In the genomic region with DNA sequence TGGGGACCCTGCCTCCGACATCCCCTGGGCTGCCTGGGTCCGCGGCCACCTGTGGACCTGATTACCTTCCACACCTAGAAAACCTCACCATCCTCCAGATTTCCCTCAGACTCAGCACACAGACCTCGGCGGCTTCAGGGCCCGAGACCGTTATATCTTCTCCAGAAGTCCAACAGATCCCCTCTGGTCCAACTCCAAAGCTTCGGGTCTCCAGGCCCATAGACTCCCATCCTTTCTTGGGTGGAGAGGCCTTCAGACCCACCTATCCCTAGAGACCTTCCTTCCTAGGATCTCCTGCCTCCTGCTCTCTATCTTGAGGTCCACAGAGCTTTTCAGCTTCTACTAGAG, we compare ENCODE assay signal across 9 mouse cellular contexts. TPM values are rescaled to one million over a fixed set of nuclear protein-coding genes. Genes with fewer than 3 reads are reported as not detected.
DNase-seq lines count a peak whose midpoint lies in the region; ATAC-seq and TF ChIP-seq lines count a peak whose summit lies in the region.
"Had no signal": no experiment of that assay in that cellular context is flagged by ENCODE, and none has a peak within 500 bp of the region (broad histone marks: within the 10 kb centered on the region; RNA-seq: fewer than 3 reads in every experiment).

No protein-coding gene starts in this region.

- no peaks in the 10 kb centered on the region for H3K36me3 ChIP-seq in liver, adult 2 months (ENCODE audit: control insufficient read depth, insufficient read depth, low read length)
- no peaks in the 10 kb centered on the region for H3K36me3 ChIP-seq in embryonic facial prominence, embryonic 10.5 days (replicated peaks)
- no peaks in the 10 kb centered on the region for H3K36me3 ChIP-seq in intestine, embryonic 14.5 days (ENCODE audit: control insufficient read depth, insufficient read depth, low read length)
- no peaks in the 10 kb centered on the region for H3K36me3 ChIP-seq in neural tube, embryonic 12.5 days

- no peak for ATAC-seq in intestine, embryonic 14.5 days (replicated peaks; ENCODE audit: low FRiP score, low TSS enrichment, low read depth)
- ATAC-seq in neural tube, embryonic 12.5 days (ENCODE audit: low FRiP score, low read depth): no peak; the same call in 1 of the 2 replicates
- ATAC-seq in monocyte, adult 5-6 weeks (replicated peaks; ENCODE audit: insufficient number of reproducible peaks, low FRiP score, low TSS enrichment, poor library complexity, severe bottlenecking): no peak

- H3K79me2 ChIP-seq in liver, adult 2 months (ENCODE audit: control insufficient read depth, insufficient read depth, low read length): no peaks in the 10 kb centered on the region

- no peak for TF ChIP-seq POLR2A in liver, adult 2 months (IDR thresholded peaks at IDR 0.05; ENCODE audit: extremely low read depth, insufficient read depth, low read length)

- H3K9ac ChIP-seq in liver, adult 2 months (ENCODE audit: low read depth, low read length): peak overlapping the region; percentile 70
- H3K9ac ChIP-seq in intestine, embryonic 14.5 days (ENCODE audit: low read length): peak overlapping the region; percentile 80
- H3K9ac ChIP-seq in neural tube, embryonic 12.5 days: peak overlapping the region; percentile 72

- H3K4me2 ChIP-seq in intestine, embryonic 14.5 days (ENCODE audit: low read length): peak overlapping the region; percentile 90
- peak overlapping the region; percentile 89 for H3K4me2 ChIP-seq in neural tube, embryonic 12.5 days (replicated peaks)

- peaks cover 3% of the 10 kb centered on the region; the same call in 1 of the 2 replicates for H3K9me3 ChIP-seq in embryonic facial prominence, embryonic 10.5 days
- H3K9me3 ChIP-seq in intestine, embryonic 14.5 days (ENCODE audit: control insufficient read depth, low read length): peaks cover 3% of the 10 kb centered on the region; the same call in 1 of the 2 replicates
- H3K9me3 ChIP-seq in neural tube, embryonic 12.5 days: peaks cover 3% of the 10 kb centered on the region; the same call in 1 of the 2 replicates

- H3K4me3 ChIP-seq in liver, adult 2 months (ENCODE audit: insufficient read depth, low read depth, low read length): peak overlapping the region; percentile 59
- H3K4me3 ChIP-seq in embryonic facial prominence, embryonic 10.5 days: peak overlapping the region; percentile 84
- H3K4me3 ChIP-seq in intestine, embryonic 14.5 days (ENCODE audit: low read depth, low read length): peak overlapping the region; percentile 72
- H3K4me3 ChIP-seq in neural tube, embryonic 12.5 days: peak overlapping the region; percentile 76

- no peak for TF ChIP-seq CTCF in liver, adult 2 months (IDR thresholded peaks at IDR 0.05; ENCODE audit: low read depth, low read length)

- WGBS in liver, adult 2 months: 5% methylated on average over 8 of the region's 8 CpGs
- 11% methylated on average over 8 of the region's 8 CpGs for WGBS in embryonic facial prominence, embryonic 10.5 days
- WGBS in intestine, embryonic 14.5 days: 5% methylated on average over 8 of the region's 8 CpGs
- WGBS in neural tube, embryonic 12.5 days: 3% methylated on average over 8 of the region's 8 CpGs

- H3K27ac ChIP-seq in liver, adult 2 months (replicated peaks; ENCODE audit: insufficient read depth, low read depth, low read length): no peak overlapping the region
- peak overlapping the region; percentile 87 for H3K27ac ChIP-seq in embryonic facial prominence, embryonic 10.5 days (replicated peaks)
- H3K27ac ChIP-seq in intestine, embryonic 14.5 days (ENCODE audit: low read depth): no peak overlapping the region
- no peak overlapping the region for H3K27ac ChIP-seq in neural tube, embryonic 12.5 days

- H3K27me3 ChIP-seq in liver, adult 2 months (ENCODE audit: control insufficient read depth, insufficient read depth, low read length): no peaks in the 10 kb centered on the region
- peaks cover 19% of the 10 kb centered on the region for H3K27me3 ChIP-seq in embryonic facial prominence, embryonic 10.5 days (replicated peaks; ENCODE audit: low read depth, poor library complexity, severe bottlenecking)
- no peaks in the 10 kb centered on the region for H3K27me3 ChIP-seq in intestine, embryonic 14.5 days (replicated peaks; ENCODE audit: control insufficient read depth, insufficient read depth, low read length)
- H3K27me3 ChIP-seq in neural tube, embryonic 12.5 days (replicated peaks): no peaks in the 10 kb centered on the region

- peaks cover 3% of the 10 kb centered on the region; the same call in 1 of the 2 replicates for H3K4me1 ChIP-seq in liver, adult 2 months (ENCODE audit: control insufficient read depth, insufficient read depth, low read length)
- H3K4me1 ChIP-seq in embryonic facial prominence, embryonic 10.5 days: peaks cover 24% of the 10 kb centered on the region
- peaks cover 21% of the 10 kb centered on the region for H3K4me1 ChIP-seq in intestine, embryonic 14.5 days (replicated peaks; ENCODE audit: control insufficient read depth, insufficient read depth, low read length)
- H3K4me1 ChIP-seq in neural tube, embryonic 12.5 days: peaks cover 20% of the 10 kb centered on the region

- DNase-seq in liver, adult 2 months (ENCODE audit: extremely low read depth, low read depth, low spot score): no peak
- no peak for DNase-seq in liver
- DNase-seq in embryonic facial prominence, embryonic 10.5 days (ENCODE audit: low spot score): no peak
- DNase-seq in intestine, embryonic 14.5 days (ENCODE audit: low spot score): no peak
- no peak for DNase-seq in ovary, postnatal 10 days (ENCODE audit: low spot score)
- no peak for DNase-seq in spleen, postnatal 10 days (ENCODE audit: low spot score in 2 of 2)

RNA-seq across cellular contexts. Expression of a gene that starts 8.6 kb away (rescaled TPM):
- 2.6 and 3.0 TPM in 2 replicates for total RNA-seq in liver, adult 2 months (2014; rRNA removed)
- polyA plus RNA-seq in liver, adult 2 months (2012; rRNA removed): 0.98 and 1.3 TPM in 2 replicates
- polyA plus RNA-seq in embryonic facial prominence, embryonic 10.5 days (2016; fragmentation: Nextera tagmentation; extraction: Ambion mirVana): 27.0 and 29.8 TPM in 2 replicates
- 32.6 and 35.1 TPM in 2 replicates for polyA plus RNA-seq in intestine, embryonic 14.5 days (2014; fragmentation: Nextera tagmentation; extraction: Ambion mirVana)
- 23.9 and 26.0 TPM in 2 replicates for polyA plus RNA-seq in neural tube, embryonic 12.5 days (2016; fragmentation: Nextera tagmentation; extraction: Ambion mirVana)
- 7.9 to 12.5 TPM (median 12.3 TPM) in 3 replicates for total RNA-seq in monocyte, adult 5-6 weeks (2017)

RNA-seq across cellular contexts. Expression of a gene that starts 20.4 kb away (rescaled TPM):
- total RNA-seq in liver, adult 2 months (2014; rRNA removed): not detected in 2 replicates
- polyA plus RNA-seq in liver, adult 2 months (2012; rRNA removed): not detected in 2 replicates
- polyA plus RNA-seq in embryonic facial prominence, embryonic 10.5 days (2016; fragmentation: Nextera tagmentation; extraction: Ambion mirVana): not detected in 2 replicates
- polyA plus RNA-seq in intestine, embryonic 14.5 days (2014; fragmentation: Nextera tagmentation; extraction: Ambion mirVana): 1.2 and 2.1 TPM in 2 replicates
- 0.53 and 0.61 TPM in 2 replicates for polyA plus RNA-seq in neural tube, embryonic 12.5 days (2016; fragmentation: Nextera tagmentation; extraction: Ambion mirVana)
- not detected in 3 replicates for total RNA-seq in monocyte, adult 5-6 weeks (2017)
- total RNA-seq: neutrophil, adult 5-6 weeks had no signal

RNA-seq across cellular contexts. Expression of a gene that starts 49.0 kb away (rescaled TPM):
- total RNA-seq in liver, adult 2 months (2014; rRNA removed): 9.8 and 11.3 TPM in 2 replicates
- polyA plus RNA-seq in liver, adult 2 months (2012; rRNA removed): 9.0 and 11.2 TPM in 2 replicates
- 8.3 and 9.3 TPM in 2 replicates for polyA plus RNA-seq in embryonic facial prominence, embryonic 10.5 days (2016; fragmentation: Nextera tagmentation; extraction: Ambion mirVana)
- 8.8 and 9.7 TPM in 2 replicates for polyA plus RNA-seq in intestine, embryonic 14.5 days (2014; fragmentation: Nextera tagmentation; extraction: Ambion mirVana)
- 28.6 and 35.3 TPM in 2 replicates for polyA plus RNA-seq in neural tube, embryonic 12.5 days (2016; fragmentation: Nextera tagmentation; extraction: Ambion mirVana)
- 45.7 to 67.3 TPM (median 62.2 TPM) in 3 replicates for total RNA-seq in monocyte, adult 5-6 weeks (2017)

Comparison
In these comparisons a context has a peak if more than half of its experiments do, and no peak if none do; other contexts are left out.
1. RNA of a gene that starts 8.6 kb away (polyA plus RNA-seq): 32.6 to 35.1 TPM in intestine, embryonic 14.5 days, 27.0 to 29.8 TPM in embryonic facial prominence, embryonic 10.5 days and 23.9 to 26.0 TPM in neural tube, embryonic 12.5 days; 0.98 to 1.3 TPM in liver, adult 2 months; every median in the first group is over 10 times any median in the second.
2. Peak in every context shown above with its lines, with median percentiles within 50 percentile points of each other: H3K4me3 ChIP-seq and H3K9ac ChIP-seq.